Mouse (Mus musculus): ENCODE data around the gene Ero1lb.

GRCm38 (mm10) chr13:12543246-12543645 is 22.4 kb upstream of the Ero1lb start:
- TF ChIP-seq EP300 (IDR thresholded peaks at IDR 0.05; ENCODE audit: insufficient read depth, low read depth, low read length) (no peak), CTCF (IDR thresholded peaks at IDR 0.05) (no peak), POLR2A (IDR thresholded peaks at IDR 0.05; ENCODE audit: insufficient read depth, low read depth, low read length) (no peak)

Data from heart, adult 2 months (tissue).